Mouse (Mus musculus): ENCODE data around the gene Gm813. TPM values are rescaled to one million over a fixed set of nuclear protein-coding genes. Genes with fewer than 3 reads are reported as not detected.

Gm813 gene
- total RNA-seq, 2 experiments from 2014 or later = not detected

DNA sequence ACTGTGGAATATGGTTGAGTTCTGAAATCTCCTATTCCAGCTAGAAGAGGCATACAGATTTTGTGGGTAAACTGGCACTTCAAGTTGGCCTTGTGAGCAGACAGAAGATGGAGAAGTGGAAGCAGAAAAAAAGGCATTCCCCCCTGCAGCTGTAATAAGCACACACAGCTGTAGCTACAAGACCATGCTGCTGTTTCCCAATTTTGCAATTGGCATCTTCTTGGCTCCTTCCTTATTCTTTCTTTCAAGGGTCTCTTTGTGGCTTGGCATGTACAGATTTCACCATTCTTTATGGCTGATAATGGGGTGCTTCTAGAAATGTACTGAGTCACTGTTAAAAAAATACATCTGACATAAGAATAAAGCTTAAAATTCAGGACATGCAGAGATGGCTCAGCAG is 568 bp upstream of the Gm813 start:
- intact Hi-C loops (cut with DNase I) = no loop called here
- no peak for DNase-seq

DNA sequence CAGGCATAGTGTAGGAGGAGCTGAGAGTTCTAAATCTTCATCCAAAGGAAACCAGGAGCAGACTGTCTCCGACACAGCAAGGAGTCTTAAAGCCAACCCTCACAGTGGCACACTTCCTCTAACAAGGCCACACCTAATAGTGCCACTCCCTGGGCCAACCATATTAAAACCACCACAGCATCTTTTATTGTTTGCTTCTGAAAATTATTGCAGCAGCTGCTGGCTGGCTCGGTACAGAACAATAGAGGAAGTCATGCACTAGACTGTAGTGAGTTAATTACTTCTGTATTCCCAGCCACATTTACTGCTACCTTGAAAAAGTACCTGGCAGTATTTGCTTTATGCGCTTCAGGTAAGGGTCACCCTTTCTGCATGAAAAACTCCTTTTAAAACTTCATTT is 3.8 kb downstream of the Gm813 start:
- intact Hi-C loops (cut with DNase I) = no loop called here
- no peak for DNase-seq

DNA sequence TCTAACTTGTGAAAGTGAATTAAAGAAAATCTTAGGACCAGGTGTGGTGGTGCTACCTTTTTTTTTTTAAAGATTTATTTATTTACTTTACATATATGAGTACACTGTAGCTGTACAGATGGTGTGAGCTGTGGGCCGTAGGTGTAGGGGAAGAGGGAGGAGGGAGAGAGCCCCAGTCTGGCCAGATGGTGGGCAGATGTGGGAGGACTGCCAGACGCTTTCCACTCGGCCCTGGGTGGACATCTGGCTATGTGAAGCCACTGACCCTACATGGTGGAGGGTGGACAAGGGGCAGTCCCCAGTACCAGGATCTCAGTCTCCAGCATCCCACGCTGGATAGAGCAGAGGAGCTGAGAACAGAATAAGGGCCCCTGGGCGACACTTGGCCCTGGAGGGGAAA is 9.7 kb downstream of the Gm813 start:
- intact Hi-C loops (cut with DNase I) = no loop called here
- no peak for DNase-seq

DNA sequence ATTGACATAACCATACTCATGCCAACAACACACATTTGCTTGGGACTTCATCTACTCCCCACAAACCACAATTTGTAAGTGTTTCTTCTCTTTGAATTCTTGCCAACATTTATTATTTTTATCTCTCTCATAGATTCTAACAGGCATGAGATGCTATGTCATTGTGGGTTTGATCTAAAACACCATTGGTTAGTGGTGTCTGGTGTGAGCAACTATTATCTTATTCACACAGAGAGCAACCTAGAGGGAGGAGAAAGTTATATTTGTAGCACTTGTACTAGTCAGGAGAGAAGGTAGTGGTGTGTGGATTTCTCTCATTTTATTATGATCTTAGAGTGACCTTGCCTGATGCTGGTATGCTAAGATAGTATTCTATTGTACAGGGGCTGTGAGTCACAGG is 12.1 kb downstream of the Gm813 start:
- intact Hi-C loops (cut with DNase I) = no loop called here
- DNase-seq = no peak

DNA sequence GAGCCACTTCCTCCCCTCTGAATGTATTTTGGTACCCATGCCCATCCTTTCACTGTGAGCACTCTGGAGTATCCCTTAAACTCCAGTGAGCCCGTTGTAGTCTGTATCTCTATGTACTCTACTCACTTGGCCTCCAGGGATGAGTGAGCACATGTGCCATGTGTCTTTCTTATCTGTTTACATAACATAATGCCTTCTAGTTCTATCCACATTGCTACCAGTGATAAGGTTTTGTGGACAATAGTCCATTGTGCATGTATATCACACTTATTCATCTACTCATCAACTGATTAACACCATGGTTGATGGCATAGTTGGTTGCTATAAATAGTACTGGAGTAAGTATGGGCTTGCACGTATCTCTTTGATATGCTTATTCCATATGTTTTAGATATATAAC is 12.9 kb downstream of the Gm813 start:
- no peak for DNase-seq
- intact Hi-C loops (cut with DNase I) = no loop called here

DNA sequence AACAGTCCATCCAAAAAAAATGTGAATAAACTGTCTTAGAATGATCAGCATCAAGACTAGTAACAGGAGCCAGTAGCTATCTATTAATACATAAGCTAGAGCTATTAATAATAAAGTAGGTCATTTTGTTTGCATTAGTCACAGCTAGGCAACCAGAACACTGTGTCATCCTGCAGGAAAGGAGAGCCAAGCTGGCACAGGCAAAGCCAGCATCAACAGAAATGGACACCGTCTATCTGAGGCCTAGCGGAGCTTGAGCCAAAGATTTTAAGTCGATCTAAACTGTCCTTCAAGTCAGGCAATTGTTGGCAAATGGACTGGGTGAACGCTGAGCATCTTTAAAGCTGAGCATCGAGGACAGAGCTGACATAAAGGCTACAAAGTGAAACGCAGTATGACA is 15.9 kb downstream of the Gm813 start:
- intact Hi-C loops (cut with DNase I) = no loop called here
- DNase-seq = peak in 1 of 2 experiments; percentile 18

DNA sequence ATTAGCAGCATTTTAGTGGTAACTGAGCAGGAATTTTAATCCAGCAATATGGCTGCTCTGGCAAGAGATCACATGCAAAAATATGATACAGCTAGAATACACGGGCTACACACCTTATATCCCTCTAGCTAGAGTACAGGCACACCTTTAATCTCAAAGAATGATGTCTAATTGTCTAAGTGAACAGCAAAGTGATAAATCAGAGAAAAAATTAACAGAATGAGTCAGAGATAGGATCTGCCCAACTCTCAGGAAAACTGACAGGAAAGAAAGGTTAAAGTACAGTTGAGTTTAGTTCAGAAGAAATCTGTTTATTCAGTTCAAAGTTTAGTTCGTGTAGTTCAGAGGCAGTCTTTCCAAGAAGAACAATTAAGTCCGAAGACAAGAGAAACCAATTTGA is 25.5 kb downstream of the Gm813 start:
- intact Hi-C loops (cut with DNase I) = no loop called here
- no peak for DNase-seq

DNA sequence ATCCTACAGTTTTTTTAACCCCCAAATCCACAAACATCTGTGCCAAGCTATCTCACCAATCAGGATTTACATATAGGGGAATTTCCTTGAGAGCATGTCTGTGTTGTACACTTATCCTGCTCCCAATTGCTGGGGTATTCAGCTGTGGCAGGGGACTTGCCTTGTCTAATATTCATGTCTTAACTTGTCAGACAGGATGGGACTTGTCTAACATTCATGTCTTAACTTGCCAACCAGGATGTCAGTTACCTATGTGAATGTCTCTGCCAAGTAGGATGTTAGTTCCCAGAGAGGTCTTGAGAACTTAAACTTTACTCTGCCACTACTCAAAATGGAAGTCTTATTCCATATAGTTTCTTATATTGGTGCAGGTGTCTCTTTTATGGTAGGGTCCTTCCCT is 27.3 kb downstream of the Gm813 start:
- DNase-seq = no peak
- intact Hi-C loops (cut with DNase I) = no loop called here

DNA sequence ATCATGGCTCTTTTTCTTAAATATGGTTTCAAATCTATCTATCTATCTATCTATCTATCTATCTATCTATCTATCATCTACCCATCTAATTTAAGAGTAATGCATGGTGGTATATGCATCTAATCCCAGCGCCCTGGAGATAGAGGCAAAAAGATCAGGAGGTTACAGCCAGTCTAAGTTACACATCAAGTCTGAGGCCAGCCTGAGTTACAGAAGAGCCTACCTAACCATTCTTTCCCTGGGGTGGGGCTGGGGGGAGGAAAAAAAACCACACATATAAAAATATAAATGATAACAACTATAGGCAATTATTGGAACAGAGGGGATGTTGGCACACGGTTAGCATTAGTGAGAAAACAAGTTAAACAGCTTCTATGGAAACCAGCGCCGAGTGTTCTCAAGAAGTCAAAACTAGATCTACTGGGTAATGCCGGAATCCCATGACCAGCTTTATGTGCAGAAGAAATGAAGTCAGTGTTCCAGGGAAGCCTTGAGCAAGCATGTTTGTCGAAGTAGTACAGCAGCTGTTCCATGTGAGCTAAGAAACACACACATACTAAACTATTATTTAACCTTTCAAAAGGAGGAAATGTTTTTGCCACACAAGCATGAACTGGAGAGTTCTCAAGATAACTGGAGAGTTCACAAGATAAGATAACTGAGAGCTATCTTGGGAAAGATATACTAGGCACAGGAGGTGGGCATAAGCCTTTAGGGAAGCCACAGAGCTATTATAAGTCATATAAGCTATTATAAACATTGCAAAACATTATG is 42.6 kb downstream of the Gm813 start:
- intact Hi-C loops (cut with DNase I) = no loop called here
- no peak for DNase-seq

DNA sequence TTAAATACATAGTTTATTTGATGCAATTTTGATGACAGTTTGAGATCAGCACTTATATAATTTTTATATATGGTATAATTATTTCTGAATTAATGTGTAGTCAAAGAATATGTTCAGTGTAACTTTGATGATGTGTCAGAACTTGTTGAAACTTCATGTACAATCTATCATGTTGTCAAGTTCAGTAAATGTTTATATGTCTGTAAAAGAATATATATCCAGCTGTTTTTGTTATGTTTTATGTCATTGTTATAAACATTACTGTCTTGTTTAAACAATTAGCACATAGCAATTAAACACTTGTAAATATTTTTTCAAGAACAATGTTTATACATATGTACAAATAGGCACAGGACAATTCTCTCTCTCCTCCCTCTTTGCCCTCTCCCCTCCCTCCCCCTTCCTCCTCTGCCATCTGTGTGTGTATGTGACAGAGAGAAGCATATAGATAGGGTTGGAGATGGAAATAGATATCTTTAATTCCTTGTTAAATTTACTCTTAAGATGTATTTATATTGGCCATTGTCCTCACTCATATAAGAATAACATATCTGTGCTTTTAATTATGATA is 46.0 kb downstream of the Gm813 start:
- DNase-seq = no peak
- intact Hi-C loops (cut with DNase I) = no loop called here

Other genes starting within 250 kb of the Gm813 start
- gene Dcbld2, start 208.5 kb downstream of the Gm813 start, total RNA-seq (2021) = 10 to 100 TPM; 21.2 to 26.2 TPM
- 10 to 100 TPM; 32.4 to 33.0 TPM for gene St3gal6, start 92.7 kb downstream of the Gm813 start, total RNA-seq (2021)
- not detected for gene E330017A01Rik, start 21.8 kb upstream of the Gm813 start, total RNA-seq (2021)
- gene Cpox, start 53.3 kb upstream of the Gm813 start, total RNA-seq (2021) = 10 to 100 TPM; 20.4 to 25.7 TPM
- gene Gpr15, start 102.1 kb upstream of the Gm813 start, total RNA-seq (2021) = not detected
- 10 to 100 TPM; 69.1 to 69.7 TPM for gene Cldnd1, start 110.9 kb upstream of the Gm813 start, total RNA-seq (2021)
- not detected for gene Olfr172, start 146.2 kb upstream of the Gm813 start, total RNA-seq (2021)
- not detected for gene Olfr173, start 183.3 kb upstream of the Gm813 start, total RNA-seq (2021)
- gene Olfr175-ps1, start 209.8 kb upstream of the Gm813 start, total RNA-seq (2021) = not detected